Mouse (Mus musculus) regulatory T cell (primary cell): ENCODE measurements around the gene Amd1.

Experiments used
- in situ Hi-C: fragments of 300-600 bp; cut with MboI, MseI; formaldehyde crosslinking; loops from one replicate; pipeline ENCODE4 v1.15.1; 2025; ENCODE audit warnings: high pct_unique_total_duplicates

The Amd1 gene

DNA sequence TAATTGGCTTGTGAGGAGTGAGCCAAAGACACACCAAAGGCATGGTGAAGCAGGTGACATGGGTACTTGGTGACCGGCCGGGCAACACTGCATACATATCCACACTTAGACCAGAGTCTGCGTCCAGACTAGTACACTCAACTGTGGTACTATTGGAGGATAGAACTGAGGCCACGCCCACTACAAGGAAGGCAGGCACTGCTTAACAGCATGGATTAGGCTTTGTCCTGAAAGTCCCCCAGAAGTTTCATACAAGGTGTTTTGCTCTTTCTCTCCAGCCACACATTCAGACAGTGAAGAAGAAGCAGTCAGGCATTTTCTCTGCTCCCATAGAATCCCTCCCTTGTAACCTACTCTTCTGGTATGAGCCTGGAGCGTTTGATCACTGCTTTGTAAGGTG lies 45.3 kb downstream of the Amd1 start:
- in situ Hi-C loops, result loop anchor here (5.0 to 10.0 kb wide), 3 partner anchors 46 to 1218 kb away; partner anchors contain the start of genes Amd1 and Mical1

DNA sequence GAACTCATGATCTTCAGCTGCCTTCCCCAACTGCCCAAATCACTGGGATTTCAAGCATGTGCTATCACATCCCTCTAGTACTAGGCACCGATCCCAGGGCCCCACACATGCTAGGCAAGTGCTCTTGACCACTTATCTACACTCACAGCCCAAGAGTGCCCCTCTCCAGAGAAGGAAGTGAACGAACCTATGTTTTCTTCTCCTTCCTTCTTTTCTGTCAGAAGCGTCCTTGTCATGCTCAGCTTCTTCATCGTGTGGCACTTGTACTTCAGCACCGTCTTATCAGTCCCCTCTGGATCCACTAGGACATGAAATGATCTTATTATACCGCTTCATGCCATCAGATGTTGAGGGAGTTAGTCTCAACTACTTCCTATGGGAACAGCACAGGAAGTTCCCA lies 51.0 kb downstream of the Amd1 start:
- in situ Hi-C loops, result loop anchor here (10.0 kb wide), 2 partner anchors 274 to 1224 kb away; partner anchors contain the start of gene Mical1

GRCm38 (mm10) chr10:40249625-40250024 lies 52.4 kb downstream of the Amd1 start:
- in situ Hi-C loops, result loop anchor here (10.0 kb wide), 2 partner anchors 275 to 1225 kb away; partner anchors contain the start of gene Mical1

DNA sequence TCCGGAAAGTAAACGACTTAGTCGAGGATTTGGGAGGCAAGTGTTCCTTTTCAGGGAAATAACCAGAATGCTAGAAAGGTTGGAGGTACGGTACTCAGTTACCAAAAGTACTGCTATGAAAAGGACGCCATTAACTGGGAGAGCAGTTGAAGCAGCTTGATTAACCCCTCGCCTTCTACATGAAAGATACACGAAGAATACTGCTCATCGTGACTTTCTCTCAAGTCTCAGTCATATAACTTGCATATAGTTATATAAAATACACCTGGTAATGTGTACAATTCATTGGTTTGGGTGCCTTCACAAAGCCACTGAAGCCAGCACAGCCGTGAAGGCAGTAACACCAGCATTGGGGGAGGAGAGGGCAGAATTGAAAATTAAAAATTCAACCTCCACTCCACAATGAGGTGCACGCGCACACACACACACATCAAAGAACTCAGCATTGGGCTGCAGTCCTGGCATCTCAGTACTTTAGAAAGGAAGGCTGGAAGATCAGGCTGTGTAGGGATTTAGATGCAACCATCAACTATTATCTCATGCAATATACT lies 54.7 kb downstream of the Amd1 start:
- in situ Hi-C loops, result no loop called here

DNA sequence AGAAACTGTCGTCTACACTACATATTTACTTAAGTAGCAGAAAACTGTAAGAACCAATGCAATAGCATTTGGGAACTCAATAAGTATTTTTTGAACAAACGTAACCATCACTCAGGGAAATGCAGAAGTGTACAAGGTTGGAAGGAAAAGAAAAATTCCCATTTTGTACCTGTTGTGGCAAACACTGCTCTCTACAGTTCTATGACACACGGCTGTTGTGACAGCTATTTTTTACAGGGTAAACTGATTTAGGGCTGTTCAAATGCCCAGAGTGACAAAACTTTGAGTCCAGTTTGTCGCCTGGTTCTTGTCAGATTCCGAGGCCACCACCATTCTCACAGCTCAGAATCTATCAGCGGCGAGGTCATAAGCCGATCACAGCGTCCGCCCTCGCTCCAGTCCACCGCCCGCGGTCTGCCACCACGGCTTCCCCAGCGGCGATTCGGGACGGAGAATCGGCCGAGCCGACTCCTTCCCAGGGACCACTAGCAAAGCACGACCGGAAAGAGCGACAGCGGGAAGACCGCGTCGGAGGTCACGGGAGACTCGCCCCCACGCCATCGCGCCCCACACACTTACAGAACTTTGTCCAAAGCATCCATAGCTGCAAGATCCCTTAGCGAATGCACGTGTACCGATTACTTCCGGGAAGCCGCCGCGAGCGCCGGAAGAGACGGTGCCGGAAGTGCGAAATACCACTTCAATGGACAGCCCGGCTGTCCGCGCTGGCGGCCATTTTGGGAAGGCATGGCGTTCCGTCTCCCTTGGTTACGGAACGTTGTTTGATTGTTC lies 55.4 kb downstream of the Amd1 start, which contains the start of gene Rpf2:
Gene Rpf2 (minus strand): TSS at position 663 of the 792 bp plus-strand sequence.
- in situ Hi-C loops, result no loop called here

- in situ Hi-C loops, result no loop called here
These were observed 64.2 kb downstream of the Amd1 start for GRCm38 (mm10) chr10:40237826-40238225.
